Mouse (Mus musculus) adrenal gland, adult 2 months (tissue): Measurements from ENCODE around the gene Nphp1. TPM values are rescaled to one million over a fixed set of nuclear protein-coding genes. Genes with fewer than 3 reads are reported as not detected.

ENCODE experiments used
- DNase-seq: peaks from one replicate; pipeline ENCODE4 v3.0.0; 2021
- polyA plus RNA-seq: library from polyadenylated mRNA; depleted of rRNA; stranded (reverse); fragments of >200 nt; gene quantifications from 2 replicates; pipeline ENCODE4 v1.2.3, GENCODE M21; 2012
- total RNA-seq, 2 experiments: library from RNA; stranded (reverse); gene quantifications; 2 replicates each; pipeline ENCODE4 v1.2.3; 2021

The Nphp1 gene
- total and polyA plus RNA-seq, 3 experiments, result 5.6 to 25.7 (median 21.1) TPM

GRCm38 (mm10) chr2:127749376-127749775, 39.3 kb downstream of the Nphp1 start:
- DNase-seq, result peak; percentile 74

GRCm38 (mm10) chr2:127748316-127748715, 40.4 kb downstream of the Nphp1 start:
- DNase-seq, result no peak

GRCm38 (mm10) chr2:127742637-127743036, 46.1 kb downstream of the Nphp1 start:
- no peak for DNase-seq

GRCm38 (mm10) chr2:127740756-127741519, 47.8 kb downstream of the Nphp1 start:
- DNase-seq, result peak; percentile 60

GRCm38 (mm10) chr2:127737885-127738284, 50.8 kb downstream of the Nphp1 start:
- DNase-seq, result no peak

GRCm38 (mm10) chr2:127736631-127737209, 52.0 kb downstream of the Nphp1 start:
- DNase-seq, result no peak

GRCm38 (mm10) chr2:127735512-127736145, 53.1 kb downstream of the Nphp1 start:
- DNase-seq, result no peak

- DNase-seq, result no peak
Observed at GRCm38 (mm10) chr2:127734889-127735288, 53.8 kb downstream of the Nphp1 start.

GRCm38 (mm10) chr2:127730301-127730997, 58.2 kb downstream of the Nphp1 start:
- no peak for DNase-seq

- DNase-seq, result no peak
Observed at GRCm38 (mm10) chr2:127729671-127730070, 59.0 kb downstream of the Nphp1 start, which contains the start of gene Mall. Mall (minus strand) TSS chr2:127729932.

- DNase-seq, result no peak
Observed at GRCm38 (mm10) chr2:127728661-127729450, 59.8 kb downstream of the Nphp1 start.

GRCm38 (mm10) chr2:127728146-127728545, 60.6 kb downstream of the Nphp1 start:
- no peak for DNase-seq

GRCm38 (mm10) chr2:127723193-127723592, 65.5 kb downstream of the Nphp1 start:
- no peak for DNase-seq

- peak; percentile 83 for DNase-seq
Observed at GRCm38 (mm10) chr2:127722176-127722892, 66.4 kb downstream of the Nphp1 start.

GRCm38 (mm10) chr2:127718839-127719468, 69.7 kb downstream of the Nphp1 start:
- DNase-seq, result no peak

- DNase-seq, result no peak
Observed at GRCm38 (mm10) chr2:127714726-127715125, 74.0 kb downstream of the Nphp1 start.

GRCm38 (mm10) chr2:127708792-127709191, 79.9 kb downstream of the Nphp1 start:
- no peak for DNase-seq

GRCm38 (mm10) chr2:127708060-127708459, 80.6 kb downstream of the Nphp1 start:
- no peak for DNase-seq

- no peak for DNase-seq
Observed at GRCm38 (mm10) chr2:127705267-127705666, 83.4 kb downstream of the Nphp1 start.
